Mouse (Mus musculus) ES-E14 (cell line): ENCODE results near the gene Nos3. TPM values are rescaled to one million over a fixed set of nuclear protein-coding genes. Genes with fewer than 3 reads are reported as not detected.

Experiments used
- DNase-seq: peaks from one replicate; pipeline ENCODE4 v3.0.0-alpha.2; 2013; ENCODE audit warnings: low read depth, low spot score
- H3K27ac ChIP-seq: 2 replicates; pipeline ENCODE4 v1.5.1; 2012; ENCODE audit warnings: low read depth, mild to moderate bottlenecking, low read length, moderate library complexity, mixed read lengths; ENCODE audit not compliant: poor library complexity, insufficient read depth, severe bottlenecking
- H3K36me3 ChIP-seq: 2 replicates; pipeline ENCODE4 v1.6.1; 2012; ENCODE audit warnings: mild to moderate bottlenecking, low read length, moderate library complexity, mixed read lengths; ENCODE audit not compliant: control insufficient read depth, poor library complexity, insufficient read depth, severe bottlenecking
- H3K4me1 ChIP-seq, 2 experiments: fragments of 150-350 bp in 1 of 2; sonication (generic) in 1 of 2; 2 replicates each; pipeline ENCODE4 v1.6.1; 2012; ENCODE audit warnings: low read length in 2 of 2, mild to moderate bottlenecking in 1 of 2, mixed read lengths in 1 of 2; ENCODE audit not compliant: control insufficient read depth in 2 of 2, insufficient read depth in 2 of 2, poor library complexity in 1 of 2
- H3K4me3 ChIP-seq, 2 experiments: fragments of 150-350 bp in 1 of 2; sonication (generic) in 1 of 2; 2 replicates each; pipeline ENCODE4 v1.5.1; 2012; ENCODE audit warnings: low read length in 2 of 2, low read depth in 1 of 2, mild to moderate bottlenecking in 1 of 2, mixed read lengths in 1 of 2; ENCODE audit not compliant: insufficient read depth in 1 of 2, poor library complexity in 1 of 2, severe bottlenecking in 1 of 2
- H3K9ac ChIP-seq: 2 replicates; pipeline ENCODE4 v1.6.1; 2012; ENCODE audit warnings: low read depth, mild to moderate bottlenecking, low read length, mixed read lengths; ENCODE audit not compliant: poor library complexity, insufficient read depth, severe bottlenecking
- H3K9me3 ChIP-seq: fragments of 150-350 bp; sonication (generic); 2 replicates; pipeline ENCODE4 v1.6.1; 2012; ENCODE audit warnings: low read depth, mild to moderate bottlenecking, low read length; ENCODE audit not compliant: control insufficient read depth, insufficient read depth
- CHD2 ChIP-seq: IDR thresholded peaks from 2 replicates; pipeline ENCODE4 v1.6.1; 2014; ENCODE audit warnings: mild to moderate bottlenecking, low read depth, low read length, inconsistent platforms
- HCFC1 ChIP-seq: IDR thresholded peaks from 2 replicates; pipeline ENCODE4 v1.6.1; 2012; ENCODE audit warnings: low read length, inconsistent platforms, borderline replicate concordance; ENCODE audit not compliant: insufficient read depth
- MAFK ChIP-seq: IDR thresholded peaks from 2 replicates; pipeline ENCODE4 v1.6.1; 2014; ENCODE audit warnings: mild to moderate bottlenecking, low read depth, low read length, inconsistent platforms; ENCODE audit not compliant: insufficient read depth
- ZC3H11A ChIP-seq: IDR thresholded peaks from 2 replicates; pipeline ENCODE4 v1.6.1; 2012; ENCODE audit warnings: low read depth, mild to moderate bottlenecking, inconsistent platforms, low read length, borderline replicate concordance
- ZNF384 ChIP-seq: IDR thresholded peaks from 2 replicates; pipeline ENCODE4 v1.6.1; 2012; ENCODE audit warnings: low read depth, low read length, inconsistent platforms
- in situ Hi-C, 2 experiments: fragments of 600-800 bp; cut with MboI; formaldehyde crosslinking; loops; one replicate each; pipeline ENCODE4 v1.15.1; 2025; ENCODE audit warnings: low sequenced_read_pairs in 2 of 2, inconsistent platforms in 1 of 2; ENCODE audit not compliant: unreplicated experiment in 2 of 2
- total RNA-seq: library from RNA; depleted of rRNA; stranded (reverse); fragments of 300-350 nt; gene quantifications from 2 replicates; pipeline ENCODE4 v1.2.3, GENCODE M21; 2012

Gene Nos3
- total RNA-seq, 1 experiment = 2.2 TPM

DNA sequence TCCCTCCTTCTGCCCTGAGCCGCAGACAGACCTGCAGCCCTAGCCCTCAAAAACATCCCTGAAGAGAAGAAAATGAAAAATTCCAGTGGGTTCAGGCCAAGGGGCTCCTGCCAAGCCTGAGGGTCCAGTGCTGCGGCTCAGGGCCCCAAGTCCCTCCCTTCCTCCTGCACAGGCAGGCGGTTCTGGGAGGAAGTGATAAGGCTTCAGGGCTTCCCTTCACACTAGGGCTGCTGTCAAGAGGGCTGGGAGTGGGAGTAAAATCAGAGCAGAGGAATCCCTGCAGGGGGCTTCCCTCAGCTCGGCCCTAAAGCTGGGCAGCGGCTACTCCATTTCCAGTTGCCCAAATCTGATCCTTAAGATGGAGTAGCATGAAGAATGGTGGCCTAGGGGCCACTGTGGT lies 918 bp downstream of the Nos3 start:
- H3K4me3 ChIP-seq = no peak overlapping the region
- no peaks in the 10 kb centered on the region for H3K9me3 ChIP-seq
- H3K9ac ChIP-seq = no peak overlapping the region
- in situ Hi-C loops = no loop called here
- no peak for DNase-seq
- H3K27ac ChIP-seq = no peak overlapping the region
- peaks cover 6 to 25% of the 10 kb centered on the region in 2 experiments; a peak in 2 of 4 replicates for H3K4me1 ChIP-seq
- H3K36me3 ChIP-seq = no peaks in the 10 kb centered on the region
- no peak for TF ChIP-seq CHD2
- no peak for TF ChIP-seq MAFK
- no peak for TF ChIP-seq HCFC1
- TF ChIP-seq ZNF384 = no peak
- TF ChIP-seq ZC3H11A = no peak

DNA sequence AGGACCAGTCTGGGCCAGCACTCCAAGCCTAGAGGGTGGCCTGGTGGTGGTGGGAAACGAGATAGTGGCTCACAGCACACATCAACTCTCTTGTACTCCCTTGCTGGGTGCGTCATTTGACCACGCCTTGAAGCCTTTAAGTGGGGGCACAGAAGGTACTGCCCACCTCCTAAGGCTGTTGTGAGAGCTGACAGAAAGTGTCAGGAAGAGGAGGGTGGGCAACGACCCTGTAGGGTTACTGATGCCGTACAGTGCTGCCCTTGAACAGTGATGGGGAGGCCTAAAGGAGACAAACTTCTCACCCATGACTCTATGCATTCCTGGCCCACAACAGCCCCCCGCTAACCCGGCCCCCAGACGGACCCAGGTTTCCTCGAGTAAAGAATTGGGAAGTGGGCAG lies 1.8 kb downstream of the Nos3 start:
- H3K9me3 ChIP-seq = no peaks in the 10 kb centered on the region
- in situ Hi-C loops = no loop called here
- TF ChIP-seq MAFK = no peak
- TF ChIP-seq CHD2 = no peak
- TF ChIP-seq ZC3H11A = no peak
- no peak for TF ChIP-seq ZNF384
- no peak for TF ChIP-seq HCFC1
- no peak overlapping the region for H3K27ac ChIP-seq
- no peak overlapping the region for H3K9ac ChIP-seq
- H3K36me3 ChIP-seq = no peaks in the 10 kb centered on the region
- H3K4me3 ChIP-seq = no peak overlapping the region
- H3K4me1 ChIP-seq = peaks cover 3 to 20% of the 10 kb centered on the region in 2 experiments; a peak in 2 of 4 replicates
- no peak for DNase-seq

DNA sequence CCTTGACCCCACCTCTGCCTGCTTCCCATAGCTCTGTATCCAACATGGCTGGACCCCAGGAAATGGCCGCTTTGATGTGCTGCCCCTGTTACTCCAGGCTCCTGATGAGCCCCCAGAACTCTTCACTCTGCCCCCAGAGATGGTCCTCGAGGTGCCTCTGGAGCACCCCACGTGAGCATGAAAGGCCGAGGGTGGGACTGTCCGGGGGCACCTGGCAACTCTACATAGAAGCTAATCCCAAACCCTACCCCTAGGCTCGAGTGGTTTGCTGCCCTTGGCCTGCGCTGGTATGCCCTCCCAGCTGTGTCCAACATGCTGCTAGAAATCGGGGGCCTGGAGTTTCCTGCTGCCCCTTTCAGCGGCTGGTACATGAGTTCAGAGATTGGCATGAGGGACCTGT lies 5.2 kb downstream of the Nos3 start:
- H3K4me1 ChIP-seq = peaks cover 2 to 8% of the 10 kb centered on the region in 2 experiments; a peak in 1 of 4 replicates
- H3K36me3 ChIP-seq = no peaks in the 10 kb centered on the region
- in situ Hi-C loops = no loop called here
- H3K9me3 ChIP-seq = no peaks in the 10 kb centered on the region
- no peak for DNase-seq
- no peak overlapping the region for H3K9ac ChIP-seq
- no peak for TF ChIP-seq CHD2
- TF ChIP-seq HCFC1 = no peak
- no peak for TF ChIP-seq ZNF384
- no peak for TF ChIP-seq MAFK
- TF ChIP-seq ZC3H11A = no peak
- no peak overlapping the region for H3K4me3 ChIP-seq
- H3K27ac ChIP-seq = no peak overlapping the region

DNA sequence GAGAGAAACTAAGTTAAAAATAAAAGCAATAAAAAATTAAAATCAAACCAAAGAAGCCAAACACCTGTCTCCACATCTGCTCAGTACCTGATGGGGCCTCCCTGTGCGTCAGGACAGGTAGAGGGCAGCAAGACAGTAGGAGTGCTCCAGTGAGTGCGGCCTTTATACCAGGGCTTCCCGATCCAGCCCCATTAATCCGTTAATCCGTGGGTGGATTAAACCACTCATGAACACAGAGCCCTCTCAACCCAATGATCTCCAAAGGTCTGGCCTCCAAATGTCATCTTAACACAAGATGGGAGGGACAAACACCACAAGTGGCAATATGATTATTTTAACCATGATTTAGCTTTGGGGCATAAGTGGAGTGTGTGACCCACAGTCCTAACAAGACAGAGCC lies 9.2 kb downstream of the Nos3 start:
- H3K4me1 ChIP-seq = 0 out of 4 replicates have a peak, but pooled peaks cover 0 to 3% of the 10 kb centered on the region in 2 experiments
- no peak overlapping the region for H3K27ac ChIP-seq
- in situ Hi-C loops = no loop called here
- TF ChIP-seq ZNF384 (no peak), HCFC1 (no peak), MAFK (no peak), ZC3H11A (no peak)
- H3K9me3 ChIP-seq = no peaks in the 10 kb centered on the region
- H3K9ac ChIP-seq = no peak overlapping the region
- DNase-seq = no peak
- no peak overlapping the region for H3K4me3 ChIP-seq
- no peaks in the 10 kb centered on the region for H3K36me3 ChIP-seq

DNA sequence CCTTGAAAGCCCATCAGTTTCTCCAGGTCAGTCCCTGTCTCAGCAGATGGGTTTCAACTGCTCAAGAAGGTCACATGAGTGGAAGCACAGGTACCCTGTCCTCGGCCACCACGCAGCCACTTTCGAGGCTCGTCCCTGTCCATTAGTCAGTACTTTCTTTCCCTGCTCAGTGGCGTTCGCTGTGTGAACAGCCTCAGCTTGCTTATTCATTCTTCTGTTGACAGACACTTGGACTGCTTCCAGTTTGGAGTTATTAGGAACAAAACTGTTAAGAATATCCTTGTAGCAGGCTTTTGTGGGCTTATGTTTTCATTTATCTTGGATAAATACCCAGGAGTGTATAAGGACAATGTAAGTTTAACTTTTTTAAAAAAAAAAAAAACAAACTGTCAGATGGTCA lies 9.6 kb downstream of the Nos3 start:
- Histone ChIP-seq H3K36me3 (no peaks in the 10 kb centered on the region), H3K4me1 (0 out of 4 replicates have a peak, but pooled peaks cover 0 to 3% of the 10 kb centered on the region in 2 experiments), H3K4me3 (no peak overlapping the region), H3K9ac (no peak overlapping the region), H3K9me3 (no peaks in the 10 kb centered on the region), H3K27ac (no peak overlapping the region)
- DNase-seq = no peak
- in situ Hi-C loops = no loop called here
- TF ChIP-seq ZC3H11A (no peak), ZNF384 (no peak), MAFK (no peak), HCFC1 (no peak), CHD2 (no peak)
